Mouse (Mus musculus) embryonic fibroblast, embryonic 13.5 days (primary cell): Measurements from ENCODE around the gene Hnrnpa0. TPM values are rescaled to one million over a fixed set of nuclear protein-coding genes. Genes with fewer than 3 reads are reported as not detected.
"Not testable (repeated sequence)": the region's sequence is repeated elsewhere in the genome, so short reads cannot be mapped to it uniquely, and the experiment has no call there.

Experiments
- H3K27ac ChIP-seq: 2 replicates; pipeline ENCODE4 v1.5.1; 2012; ENCODE audit warnings: low read length, control low read depth, inconsistent platforms; ENCODE audit not compliant: insufficient read depth
- H3K4me1 ChIP-seq: 2 replicates; pipeline ENCODE4 v1.6.1; 2011; ENCODE audit warnings: low read length; ENCODE audit not compliant: control insufficient read depth, insufficient read depth
- H3K4me3 ChIP-seq: 2 replicates; pipeline ENCODE4 v1.5.1; 2011; ENCODE audit warnings: mild to moderate bottlenecking, control low read depth, low read length; ENCODE audit not compliant: insufficient read depth
- CTCF ChIP-seq: IDR thresholded peaks from 2 replicates; pipeline ENCODE4 v1.5.1; 2011; ENCODE audit warnings: mild to moderate bottlenecking, control low read depth, low read length, moderate library complexity, borderline replicate concordance; ENCODE audit not compliant: insufficient read depth
- POLR2A ChIP-seq: IDR thresholded peaks from 2 replicates; pipeline ENCODE4 v1.6.1; 2011; ENCODE audit warnings: low read depth, mild to moderate bottlenecking, control low read depth, low read length, moderate library complexity
- polyA plus RNA-seq: library from polyadenylated mRNA; stranded (reverse); fragments of >200 nt; gene quantifications from 2 replicates; pipeline ENCODE4 v1.2.4, GENCODE M21; 2011; ENCODE audit warnings: low read depth; ENCODE audit not compliant: missing spikeins, insufficient read length

Hnrnpa0 gene
- polyA plus RNA-seq, 1 experiment: 202 TPM

DNA sequence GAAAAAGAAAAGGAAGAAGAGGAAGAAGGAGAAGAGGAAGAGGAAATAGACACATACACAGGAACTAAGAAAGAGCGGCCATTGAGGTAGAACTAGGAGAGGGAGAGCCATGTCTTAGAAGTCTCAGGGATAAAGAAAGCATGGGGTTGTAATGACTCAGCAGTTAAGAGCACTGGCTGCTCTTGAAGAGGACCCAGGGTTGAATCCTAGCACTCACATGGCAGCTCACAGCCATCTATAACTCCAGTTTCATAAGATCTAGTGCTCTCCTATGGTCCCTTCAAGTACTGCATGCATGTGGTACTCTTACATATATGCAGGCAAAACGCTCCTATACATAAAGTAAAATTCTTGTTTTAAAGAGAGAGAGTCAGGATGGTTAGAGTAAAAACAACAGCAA lies 27.7 kb upstream of the Hnrnpa0 start:
- no peak overlapping the region for H3K4me3 ChIP-seq
- H3K4me1 ChIP-seq: no peaks in the 10 kb centered on the region
- TF ChIP-seq CTCF (no peak), POLR2A (no peak)
- no peak overlapping the region for H3K27ac ChIP-seq

DNA sequence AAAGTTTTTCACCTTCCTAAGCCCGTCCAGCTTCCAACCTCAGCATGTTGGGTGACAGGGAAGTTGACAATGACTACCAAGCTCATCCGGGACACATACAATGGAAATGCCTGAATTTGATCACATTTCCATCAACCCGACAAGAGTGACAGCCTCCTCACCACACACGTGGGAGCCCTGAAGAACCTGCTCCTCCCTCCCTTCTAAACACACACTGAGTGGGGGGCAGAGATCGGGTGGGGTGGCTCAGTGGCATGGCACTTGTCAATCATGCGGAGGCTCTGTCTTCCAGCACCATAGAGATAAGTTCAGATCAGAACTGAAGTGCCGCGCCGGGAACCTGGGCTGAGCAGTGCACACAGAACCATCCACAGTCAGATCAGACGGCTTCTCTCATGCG lies 22.1 kb upstream of the Hnrnpa0 start:
- no peak for TF ChIP-seq CTCF
- 0 out of 2 replicates have a peak, but pooled peaks cover 3% of the 10 kb centered on the region for H3K4me1 ChIP-seq
- H3K4me3 ChIP-seq: no peak overlapping the region
- no peak overlapping the region for H3K27ac ChIP-seq

DNA sequence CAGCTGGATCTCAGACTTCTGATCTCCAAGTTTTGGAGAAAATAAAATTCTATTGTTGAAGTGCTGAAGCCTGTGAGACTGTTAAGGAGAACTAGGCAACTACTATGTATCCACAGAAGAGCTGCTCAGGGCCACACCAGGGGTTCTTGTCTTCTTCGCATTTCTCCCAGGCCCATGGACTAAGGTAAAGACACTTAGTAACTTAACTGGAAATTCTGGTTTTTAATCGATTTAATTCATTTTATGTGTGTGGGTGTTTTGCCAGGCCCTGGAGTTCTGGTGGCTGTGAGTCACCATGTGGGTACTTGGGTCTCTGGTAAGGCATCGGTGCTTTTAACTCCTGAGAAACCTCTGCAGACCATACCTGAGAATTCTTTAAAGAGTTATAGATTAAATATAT lies 21.3 kb upstream of the Hnrnpa0 start:
- Histone ChIP-seq H3K4me1 (0 out of 2 replicates have a peak, but pooled peaks cover 3% of the 10 kb centered on the region), H3K4me3 (no peak overlapping the region), H3K27ac (no peak overlapping the region)
- no peak for TF ChIP-seq POLR2A
- TF ChIP-seq CTCF: no peak

DNA sequence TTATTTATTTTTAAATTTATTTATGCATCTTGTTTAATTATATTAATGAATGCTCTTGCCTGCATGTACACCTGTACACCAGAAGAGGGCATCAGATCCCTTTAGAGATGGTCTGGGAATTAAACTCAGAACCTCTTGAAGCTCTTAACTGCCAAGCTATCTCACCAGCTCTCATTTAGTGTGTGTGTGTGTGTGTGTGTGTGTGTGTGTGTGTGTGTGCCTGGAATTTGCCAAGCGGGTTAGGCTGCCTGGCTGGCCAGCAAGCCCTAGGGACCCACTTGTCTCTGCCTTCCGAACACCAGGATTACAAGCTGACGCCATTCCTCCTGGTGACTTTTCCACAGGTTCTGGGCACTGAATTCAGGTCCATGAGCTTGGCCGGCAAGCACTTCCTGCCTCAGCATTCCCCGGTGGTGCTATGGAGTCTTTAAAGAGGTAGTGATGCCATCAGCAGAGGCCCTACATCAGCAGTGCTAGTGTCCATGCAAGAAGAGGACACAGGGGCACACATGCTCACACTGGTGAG lies 20.7 kb upstream of the Hnrnpa0 start:
- no peak overlapping the region for H3K4me3 ChIP-seq
- TF ChIP-seq POLR2A (no peak), CTCF (no peak)
- H3K4me1 ChIP-seq: 0 out of 2 replicates have a peak, but pooled peaks cover 3% of the 10 kb centered on the region
- no peak overlapping the region for H3K27ac ChIP-seq

DNA sequence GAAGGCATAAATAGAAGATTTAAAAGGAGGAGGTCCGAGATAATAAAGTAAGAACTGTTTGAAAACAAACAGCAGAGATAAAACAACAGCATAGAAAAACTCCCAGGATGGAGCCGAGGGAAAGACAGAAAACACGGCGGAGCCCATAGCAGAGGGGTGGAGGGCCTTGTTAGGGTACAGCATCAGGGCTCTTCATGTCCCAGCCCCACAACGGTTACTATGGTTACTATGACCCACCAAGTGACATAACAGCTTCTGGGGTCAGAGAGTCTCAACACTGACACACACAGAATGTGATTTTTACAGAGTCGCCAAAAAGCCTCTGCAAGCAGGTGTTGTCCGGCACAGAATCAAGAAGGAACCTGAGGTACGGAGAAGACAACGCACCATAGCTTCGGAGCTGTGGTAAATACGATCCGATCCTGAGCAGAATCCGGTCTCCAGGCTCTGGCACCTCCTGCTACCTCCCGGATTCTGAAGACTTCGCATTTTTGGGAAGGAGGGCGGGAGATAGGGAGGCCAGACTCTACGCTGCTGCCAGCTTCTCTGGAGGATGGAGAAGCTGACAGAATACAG lies 20.0 kb upstream of the Hnrnpa0 start:
- Histone ChIP-seq H3K4me1 (0 out of 2 replicates have a peak, but pooled peaks cover 3% of the 10 kb centered on the region), H3K4me3 (peak overlapping the region; percentile 67), H3K27ac (no peak overlapping the region)
- TF ChIP-seq POLR2A: peak; percentile 39; the same call in 1 of the 2 replicates
- no peak for TF ChIP-seq CTCF

DNA sequence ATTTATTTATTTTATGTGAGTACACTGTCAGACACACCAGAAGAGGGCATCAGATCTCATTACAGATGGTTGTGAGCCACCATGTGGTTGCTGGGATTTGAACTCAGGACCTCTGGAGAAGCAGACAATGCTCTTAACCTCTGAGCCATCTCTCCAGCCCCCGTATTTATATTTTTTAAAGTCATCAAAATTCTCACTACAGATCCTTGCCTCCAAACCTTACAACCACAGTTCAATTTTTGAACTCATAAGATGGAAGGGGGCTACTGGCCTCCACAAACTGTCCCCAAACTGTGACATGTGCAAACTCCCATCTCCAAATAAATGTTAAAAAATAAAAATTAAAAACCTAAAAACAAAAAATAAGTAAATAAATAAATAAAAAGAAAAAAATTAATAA lies 19.4 kb upstream of the Hnrnpa0 start:
- no peak for TF ChIP-seq POLR2A
- Histone ChIP-seq H3K27ac (no peak overlapping the region), H3K4me3 (no peak overlapping the region), H3K4me1 (0 out of 2 replicates have a peak, but pooled peaks cover 3% of the 10 kb centered on the region)

DNA sequence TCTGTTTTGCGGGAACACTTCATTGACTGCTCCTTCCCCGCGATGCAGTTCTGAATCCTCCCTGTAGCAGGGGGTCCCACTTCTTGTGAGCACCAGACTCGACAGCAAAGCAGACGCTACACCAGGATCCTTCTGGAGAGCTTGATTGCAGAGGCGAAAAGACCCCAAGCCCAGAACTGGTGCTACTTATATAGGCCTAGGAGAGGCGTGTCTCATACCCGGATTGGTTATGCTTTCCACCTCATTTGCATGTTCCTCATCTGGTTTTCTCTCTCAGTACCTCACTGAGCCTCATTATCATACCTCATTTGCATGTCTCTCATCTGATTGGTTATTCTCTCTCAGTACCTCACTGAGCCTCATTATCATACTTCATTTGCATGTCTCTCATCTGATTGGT lies 18.2 kb upstream of the Hnrnpa0 start:
- not testable (repeated sequence) for H3K4me3 ChIP-seq, H3K4me1 ChIP-seq, H3K27ac ChIP-seq

DNA sequence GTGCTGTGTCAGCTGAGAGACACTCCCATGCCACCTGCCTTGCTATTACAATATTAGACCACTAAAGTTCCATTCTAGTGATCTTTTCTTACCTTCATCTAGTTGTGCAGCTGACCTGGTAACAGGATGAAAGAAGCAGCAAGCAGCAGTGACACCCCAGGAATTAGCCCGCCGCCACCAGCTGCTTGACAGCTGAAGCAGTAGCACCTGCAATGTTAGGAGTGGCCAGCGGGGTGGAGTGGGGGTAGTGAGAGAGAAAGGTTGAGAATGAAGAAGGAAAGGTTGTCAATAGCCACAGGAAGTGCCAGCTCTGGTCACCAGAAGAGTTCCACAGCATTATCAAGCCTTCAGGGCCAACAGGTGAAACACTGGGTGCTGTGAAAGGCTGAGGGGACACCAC lies 3.3 kb upstream of the Hnrnpa0 start:
- no peak overlapping the region for H3K4me3 ChIP-seq
- TF ChIP-seq CTCF: no peak

DNA sequence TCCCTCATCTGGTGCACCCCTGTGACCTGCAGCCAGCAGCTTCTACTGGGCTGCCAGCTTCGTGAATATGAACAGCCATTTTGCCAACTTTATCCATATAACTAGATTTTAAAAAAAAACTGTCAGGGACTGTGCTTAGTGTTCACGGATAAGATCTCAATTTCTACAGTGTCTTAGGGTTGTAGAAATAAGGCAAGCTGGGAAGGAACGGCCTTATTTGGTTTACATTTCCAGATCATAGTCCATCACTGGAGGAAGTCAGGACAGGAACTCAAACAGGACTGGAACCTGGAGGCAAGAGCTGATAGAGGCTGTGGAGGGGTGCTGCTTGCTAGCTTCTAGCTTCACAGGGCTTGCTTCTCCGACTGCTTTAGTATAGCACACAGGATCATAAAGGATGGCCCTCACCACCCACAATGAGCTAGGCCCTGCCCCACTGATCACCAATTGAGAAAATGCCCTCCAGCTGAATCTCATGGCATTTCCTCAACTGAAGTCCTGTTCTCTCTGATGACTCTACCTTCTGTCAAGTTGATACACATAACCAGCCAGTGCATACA lies 1.4 kb upstream of the Hnrnpa0 start:
- TF ChIP-seq CTCF: no peak
- peak; percentile 39 for TF ChIP-seq POLR2A

More for the DNA sequence above, 3.3 kb upstream of the Hnrnpa0 start:
- peaks cover 5% of the 10 kb centered on the region; the same call in 1 of the 2 replicates for H3K4me1 ChIP-seq
- H3K27ac ChIP-seq: no peak overlapping the region

DNA sequence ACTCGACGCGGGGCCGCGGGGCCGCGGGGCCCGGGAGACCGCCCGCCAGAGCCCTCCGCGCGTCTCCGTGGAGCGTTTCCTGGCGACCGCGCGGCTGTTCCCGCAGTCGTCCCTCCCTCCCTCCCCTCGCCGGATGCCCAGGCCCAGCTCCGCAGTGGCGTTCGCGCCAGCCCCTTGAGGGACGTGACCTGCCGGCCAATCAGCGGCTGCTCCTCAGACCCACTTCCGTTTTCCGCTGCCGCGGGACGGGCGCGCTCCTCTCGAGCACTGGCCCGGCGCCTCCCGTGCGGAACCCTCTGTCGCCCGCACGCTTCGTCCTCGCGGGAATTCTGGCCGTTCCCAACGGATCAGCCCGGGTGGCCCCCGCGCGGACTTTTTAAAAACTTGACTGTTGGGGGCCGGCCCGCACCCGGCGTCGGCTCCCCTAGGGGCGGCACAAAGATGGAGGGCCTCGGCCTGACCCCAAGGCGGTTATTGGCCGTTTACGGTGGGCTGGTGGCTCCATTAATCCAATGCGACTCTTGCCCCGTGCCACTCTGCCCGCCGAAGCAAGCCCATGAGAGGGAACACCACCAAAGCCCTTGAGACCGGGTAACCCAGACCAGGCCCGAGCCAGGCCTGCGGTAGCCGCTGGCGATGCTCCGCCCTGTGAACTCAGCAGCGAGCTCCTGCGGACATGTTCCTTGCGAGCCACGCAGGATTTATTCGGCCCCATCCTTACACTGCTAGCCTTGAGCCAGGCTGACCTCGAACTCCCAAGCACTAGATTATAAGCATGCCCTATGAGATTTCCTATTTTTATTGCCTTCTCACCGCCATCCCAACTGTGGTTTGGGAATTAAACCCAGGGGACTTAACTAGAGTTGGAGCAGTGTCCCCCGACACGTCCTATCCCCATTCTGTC lies 664 bp upstream of the Hnrnpa0 start:
- H3K27ac ChIP-seq: peak overlapping the region; percentile 96
- H3K4me3 ChIP-seq: peak overlapping the region; percentile 47
- TF ChIP-seq POLR2A: peak; percentile 68; the same call in 1 of the 2 replicates
- no peak for TF ChIP-seq CTCF

More for the DNA sequence above, 1.4 kb upstream of the Hnrnpa0 start:
- Histone ChIP-seq H3K27ac (peak overlapping the region; percentile 90), H3K4me3 (peak overlapping the region; percentile 47), H3K4me1 (peaks cover 10% of the 10 kb centered on the region)

More for the DNA sequence above, 664 bp upstream of the Hnrnpa0 start:
- peaks cover 10% of the 10 kb centered on the region for H3K4me1 ChIP-seq
